Mouse (Mus musculus) T-cell, adult 2 months (primary cell): ENCODE data around the gene Vdr.

ENCODE experiments used
- DNase-seq: peaks from one replicate; pipeline ENCODE4 v3.0.0; 2022; ENCODE audit warnings: low spot score

The Vdr gene

GRCm38 (mm10) chr15:97809942-97810341 lies 100.5 kb downstream of the Vdr start:
- no peak for DNase-seq

DNA sequence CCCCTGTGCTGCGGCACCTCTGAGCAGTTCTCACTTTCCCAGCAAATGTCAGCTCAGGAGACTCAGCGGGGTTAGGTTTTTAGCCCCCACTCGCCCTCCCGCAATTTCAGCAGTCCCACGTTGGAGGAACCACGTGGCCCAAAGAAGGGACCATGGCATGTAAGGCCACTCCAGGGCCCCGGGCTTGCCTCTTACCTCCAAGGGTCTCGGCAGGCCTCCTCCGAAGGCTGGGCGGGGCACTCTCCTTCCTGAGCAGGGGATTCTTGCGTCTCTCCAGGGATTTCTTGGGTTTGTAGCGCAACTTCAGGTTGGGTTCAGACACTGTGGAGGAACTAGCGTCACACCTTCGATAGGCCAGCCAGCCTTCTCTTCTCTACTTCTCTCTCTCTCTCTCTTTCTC lies 101.2 kb downstream of the Vdr start:
- DNase-seq: no peak

DNA sequence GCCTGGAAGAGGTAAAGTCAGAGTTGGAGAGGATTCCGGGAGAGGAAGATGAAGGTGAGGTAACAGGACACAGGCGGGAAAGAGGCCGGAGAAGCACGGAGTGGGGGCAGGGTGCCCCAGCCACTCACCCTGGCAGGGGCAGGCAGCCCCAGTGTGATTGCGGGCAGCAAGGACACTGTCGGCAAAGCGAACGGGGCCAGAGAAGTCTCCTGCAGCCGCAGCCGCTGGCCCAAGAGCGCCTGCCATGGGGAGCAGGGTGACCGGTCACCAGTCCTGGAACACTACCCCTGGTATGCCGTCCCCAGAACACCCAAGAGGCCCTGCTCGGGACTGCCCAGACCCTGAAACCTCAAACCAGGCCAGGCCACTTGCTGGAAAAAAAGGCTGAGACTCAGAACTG lies 101.9 kb downstream of the Vdr start:
- DNase-seq: no peak

- no peak for DNase-seq
Observed at GRCm38 (mm10) chr15:97807867-97808266, 102.6 kb downstream of the Vdr start.
